Mouse (Mus musculus) stomach, embryonic 14.5 days (tissue): ENCODE results near the gene Cd1d1. TPM values are rescaled to one million over a fixed set of nuclear protein-coding genes. Genes with fewer than 3 reads are reported as not detected.

Source experiments
- ATAC-seq: fragments of 200-750 bp; cut with Nextera tagmentation; 2 replicates; pipeline ENCODE4 v1.8.0; 2017; ENCODE audit warnings: low read depth, moderate TSS enrichment; ENCODE audit not compliant: insufficient number of reproducible peaks, insufficient read depth, low FRiP score
- H3K27ac ChIP-seq: fragments of 300-500 bp; sonication (generic); 2 replicates; pipeline ENCODE4 v1.5.1; 2014; ENCODE audit warnings: mild to moderate bottlenecking, low read length, moderate library complexity, mixed read lengths
- H3K27me3 ChIP-seq: fragments of 300-500 bp; sonication (generic); 2 replicates; pipeline ENCODE4 v1.6.1; 2014; ENCODE audit warnings: low read length, control low read depth, mixed read lengths; ENCODE audit not compliant: control insufficient read depth, insufficient read depth
- H3K36me3 ChIP-seq: fragments of 300-500 bp; sonication (generic); 2 replicates; pipeline ENCODE4 v1.6.1; 2014; ENCODE audit warnings: mild to moderate bottlenecking, control low read depth, low read length, moderate library complexity, mixed read lengths; ENCODE audit not compliant: control insufficient read depth, insufficient read depth
- H3K4me1 ChIP-seq: fragments of 300-500 bp; sonication (generic); 2 replicates; pipeline ENCODE4 v1.6.1; 2014; ENCODE audit warnings: low read length, control low read depth, mixed read lengths; ENCODE audit not compliant: control insufficient read depth, insufficient read depth
- H3K4me2 ChIP-seq: fragments of 300-500 bp; sonication (generic); replicated peaks from 2 replicates; pipeline ENCODE4 v1.6.1; 2014; ENCODE audit warnings: low read depth, low read length, control low read depth
- H3K4me3 ChIP-seq: fragments of 300-500 bp; sonication (generic); 2 replicates; pipeline ENCODE4 v1.5.1; 2014; ENCODE audit warnings: low read depth, low read length, control low read depth
- H3K9ac ChIP-seq: fragments of 300-500 bp; sonication (generic); replicated peaks from 2 replicates; pipeline ENCODE4 v1.6.1; 2014; ENCODE audit warnings: low read depth, mild to moderate bottlenecking, control low read depth, low read length, moderate library complexity, mixed read lengths
- H3K9me3 ChIP-seq: fragments of 300-500 bp; sonication (generic); 2 replicates; pipeline ENCODE4 v1.6.1; 2016; ENCODE audit warnings: low read depth, low read length, control low read depth; ENCODE audit not compliant: control insufficient read depth
- WGBS: fragments of 180-500 bp; shearing (Covaris S2); extraction: QIAGEN DNeasy Blood & Tissue Kit; methylation state at CpG from one replicate; pipeline ENCODE4 v1.1.7; 2014; 5-methylcytosine and 5-hydroxymethylcytosine counted together
- polyA plus RNA-seq: library from polyadenylated mRNA; unstranded; fragments of >200 nt; fragmentation: Nextera tagmentation; extraction: Ambion mirVana; gene quantifications from 2 replicates; pipeline ENCODE4 v1.2.1, GENCODE M21; 2014

The Cd1d1 gene
- polyA plus RNA-seq, 1 experiment from 2014 or later = 37.6 TPM

GRCm38 (mm10) chr3:86959088-86959487 lies 40.2 kb downstream of the Cd1d1 start:
- no peak overlapping the region for H3K4me3 ChIP-seq
- H3K36me3 ChIP-seq = no peaks in the 10 kb centered on the region
- H3K27ac ChIP-seq = no peak overlapping the region
- H3K4me1 ChIP-seq = no peaks in the 10 kb centered on the region
- H3K9ac ChIP-seq = no peak overlapping the region
- H3K4me2 ChIP-seq = no peak overlapping the region
- ATAC-seq = no peak
- no peaks in the 10 kb centered on the region for H3K9me3 ChIP-seq
- WGBS = 86% methylated on average over 7 of the region's 7 CpGs
- no peaks in the 10 kb centered on the region for H3K27me3 ChIP-seq

GRCm38 (mm10) chr3:86955376-86955775 lies 43.9 kb downstream of the Cd1d1 start:
- no peak overlapping the region for H3K27ac ChIP-seq
- whole genome bisulfite sequencing = 14% methylated on average over 4 of the region's 4 CpGs
- no peaks in the 10 kb centered on the region for H3K27me3 ChIP-seq
- H3K4me1 ChIP-seq = no peaks in the 10 kb centered on the region
- H3K4me2 ChIP-seq = no peak overlapping the region
- no peak overlapping the region for H3K4me3 ChIP-seq
- no peak overlapping the region for H3K9ac ChIP-seq
- H3K36me3 ChIP-seq = no peaks in the 10 kb centered on the region
- H3K9me3 ChIP-seq = no peaks in the 10 kb centered on the region
- ATAC-seq = no peak

- Histone ChIP-seq H3K4me3 (no peak overlapping the region), H3K27me3 (no peaks in the 10 kb centered on the region), H3K27ac (no peak overlapping the region), H3K4me1 (no peaks in the 10 kb centered on the region), H3K4me2 (no peak overlapping the region), H3K9ac (no peak overlapping the region), H3K36me3 (no peaks in the 10 kb centered on the region), H3K9me3 (no peaks in the 10 kb centered on the region)
- 38% methylated on average over 1 of the region's 1 CpGs for WGBS
- no peak for ATAC-seq
Measured at GRCm38 (mm10) chr3:86954521-86954920, 44.7 kb downstream of the Cd1d1 start.

- no peak for ATAC-seq
- Histone ChIP-seq H3K27ac (no peak overlapping the region), H3K9ac (no peak overlapping the region), H3K36me3 (no peaks in the 10 kb centered on the region), H3K4me1 (no peaks in the 10 kb centered on the region), H3K27me3 (no peaks in the 10 kb centered on the region), H3K4me2 (no peak overlapping the region), H3K9me3 (no peaks in the 10 kb centered on the region), H3K4me3 (no peak overlapping the region)
- WGBS = 85% methylated on average over 4 of the region's 4 CpGs
Measured at GRCm38 (mm10) chr3:86953819-86954218, 45.4 kb downstream of the Cd1d1 start.

GRCm38 (mm10) chr3:86950652-86951051 lies 48.6 kb downstream of the Cd1d1 start:
- 34% methylated on average over 2 of the region's 2 CpGs for WGBS
- Histone ChIP-seq H3K4me3 (no peak overlapping the region), H3K9me3 (no peaks in the 10 kb centered on the region), H3K27ac (no peak overlapping the region), H3K36me3 (no peaks in the 10 kb centered on the region), H3K27me3 (no peaks in the 10 kb centered on the region), H3K4me1 (no peaks in the 10 kb centered on the region), H3K4me2 (no peak overlapping the region), H3K9ac (no peak overlapping the region)
- no peak for ATAC-seq

Other genes with a start within 250 kb of the Cd1d1 start
- 6.7 and 8.1 TPM in 2 replicates for gene Dclk2, start 78.6 kb downstream of the Cd1d1 start, polyA plus RNA-seq
- gene Kirrel, start 175.3 kb upstream of the Cd1d1 start, polyA plus RNA-seq = 9.1 and 10.0 TPM in 2 replicates